Comparison of ENCODE assay signal across 8 mouse cellular contexts in genomic region chr10:19849771-19850365, GRCm38 (mm10). TPM values are rescaled to one million over a fixed set of nuclear protein-coding genes. Genes with fewer than 3 reads are reported as not detected.
DNase-seq lines count a peak whose midpoint lies in the region; ATAC-seq and TF ChIP-seq lines count a peak whose summit lies in the region.

No protein-coding gene starts in this region.

- peaks cover 50% of the 10 kb centered on the region for H3K27me3 ChIP-seq in embryonic facial prominence, embryonic 12.5 days
- peaks cover 24% of the 10 kb centered on the region for H3K27me3 ChIP-seq in hindbrain, postnatal 0 days (ENCODE audit: insufficient read depth, low read length)
- peaks cover 40% of the 10 kb centered on the region; the same call in 1 of the 2 replicates for H3K27me3 ChIP-seq in midbrain, postnatal 0 days (ENCODE audit: insufficient read depth, low read length)

- no peak for DNase-seq in frontal cortex, postnatal 25 days (ENCODE audit: low spot score in 2 of 2)
- peak; percentile 26 for DNase-seq in CD4-positive, CD25-positive, alpha-beta regulatory T cell, adult 2 months (ENCODE audit: low read depth, low spot score)
- peak; percentile 18 for DNase-seq in hindbrain, postnatal 0 days (ENCODE audit: low spot score)
- DNase-seq in midbrain, postnatal 0 days (ENCODE audit: low spot score) = no peak
- DNase-seq in MN1 (ENCODE audit: low spot score) = no peak
- DNase-seq in right cerebral cortex, postnatal 36 days (ENCODE audit: low spot score in 2 of 2) = no peak

- H3K9ac ChIP-seq in embryonic facial prominence, embryonic 12.5 days = peak overlapping the region; percentile 13; the same call in 1 of the 2 replicates
- H3K9ac ChIP-seq in hindbrain, postnatal 0 days (replicated peaks; ENCODE audit: low read length) = peak overlapping the region; percentile 44
- H3K9ac ChIP-seq in midbrain, postnatal 0 days (replicated peaks; ENCODE audit: low read length, poor library complexity, severe bottlenecking) = no peak overlapping the region; the same call in 1 of the 2 replicates

- H3K9me3 ChIP-seq in embryonic facial prominence, embryonic 12.5 days = no peaks in the 10 kb centered on the region
- H3K9me3 ChIP-seq in hindbrain, postnatal 0 days (ENCODE audit: low read length) = no peaks in the 10 kb centered on the region
- H3K9me3 ChIP-seq in midbrain, postnatal 0 days (ENCODE audit: low read length) = no peaks in the 10 kb centered on the region

- TF ChIP-seq CTCF in hindbrain, postnatal 0 days (IDR thresholded peaks at IDR 0.05; ENCODE audit: low read depth) = no peak
- no peak for TF ChIP-seq CTCF in midbrain, postnatal 0 days (IDR thresholded peaks at IDR 0.05)

- H3K4me2 ChIP-seq in embryonic facial prominence, embryonic 12.5 days (replicated peaks) = peak overlapping the region; percentile 100
- H3K4me2 ChIP-seq in hindbrain, postnatal 0 days (ENCODE audit: low read depth, low read length) = peak overlapping the region; percentile 100
- H3K4me2 ChIP-seq in midbrain, postnatal 0 days (ENCODE audit: low read depth, low read length, poor library complexity, severe bottlenecking) = peak overlapping the region; percentile 100

- H3K36me3 ChIP-seq in embryonic facial prominence, embryonic 12.5 days = no peaks in the 10 kb centered on the region
- no peaks in the 10 kb centered on the region for H3K36me3 ChIP-seq in hindbrain, postnatal 0 days (ENCODE audit: insufficient read depth, low read length)
- H3K36me3 ChIP-seq in midbrain, postnatal 0 days (ENCODE audit: insufficient read depth, low read length) = no peaks in the 10 kb centered on the region

- no peak overlapping the region for H3K27ac ChIP-seq in embryonic facial prominence, embryonic 12.5 days
- H3K27ac ChIP-seq in hindbrain, postnatal 0 days = 0 out of 2 replicates have a peak overlapping the region, but pooled peaks have one; percentile 32
- H3K27ac ChIP-seq in midbrain, postnatal 0 days (ENCODE audit: low read depth, low read length) = no peak overlapping the region

- peak overlapping the region; percentile 62 for H3K4me3 ChIP-seq in embryonic facial prominence, embryonic 12.5 days
- H3K4me3 ChIP-seq in hindbrain, postnatal 0 days (ENCODE audit: low read length) = peak overlapping the region; percentile 60
- H3K4me3 ChIP-seq in midbrain, postnatal 0 days (ENCODE audit: low read depth, low read length) = peak overlapping the region; percentile 60

- under 1% methylated on average over 32 of the region's 32 CpGs for WGBS in embryonic facial prominence, embryonic 12.5 days
- WGBS in hindbrain, postnatal 0 days = 0% methylated on average over 32 of the region's 32 CpGs
- under 1% methylated on average over 32 of the region's 32 CpGs for WGBS in midbrain, postnatal 0 days

- ATAC-seq in frontal cortex, adult (ENCODE audit: low TSS enrichment) = 0 out of 2 replicates have a peak, but pooled peaks have one; percentile 1
- no peak; the same call in 1 of the 2 replicates for ATAC-seq in embryonic facial prominence, embryonic 12.5 days (ENCODE audit: insufficient number of reproducible peaks, insufficient read depth, low FRiP score, low TSS enrichment)
- peak; percentile 46 for ATAC-seq in hindbrain, postnatal 0 days
- ATAC-seq in midbrain, postnatal 0 days (ENCODE audit: low FRiP score) = peak; percentile 49; the same call in 1 of the 2 replicates

- peaks cover 20% of the 10 kb centered on the region for H3K4me1 ChIP-seq in embryonic facial prominence, embryonic 12.5 days
- H3K4me1 ChIP-seq in hindbrain, postnatal 0 days (ENCODE audit: insufficient read depth, low read length) = peaks cover 11% of the 10 kb centered on the region; the same call in 1 of the 2 replicates
- H3K4me1 ChIP-seq in midbrain, postnatal 0 days (ENCODE audit: insufficient read depth, low read length) = no peaks in the 10 kb centered on the region; the same call in 1 of the 2 replicates

RNA-seq across cellular contexts. Expression of gene Slc35d3, which starts 1.4 kb away (rescaled TPM):
- 0.57 and 0.73 TPM in 2 replicates for polyA plus RNA-seq in embryonic facial prominence, embryonic 12.5 days (2016; fragmentation: Nextera tagmentation; extraction: Ambion mirVana)
- total RNA-seq in hindbrain, postnatal 0 days (2014; rRNA removed) = 4.3 and 4.5 TPM in 2 replicates
- 2.9 and 3.5 TPM in 2 replicates for polyA plus RNA-seq in hindbrain, postnatal 0 days (2015; fragmentation: Nextera tagmentation; extraction: Ambion mirVana)
- total RNA-seq in midbrain, postnatal 0 days (2014; rRNA removed) = 1.4 and 2.8 TPM in 2 replicates
- 2.0 and 2.1 TPM in 2 replicates for polyA plus RNA-seq in midbrain, postnatal 0 days (2015; fragmentation: Nextera tagmentation; extraction: Ambion mirVana)

RNA-seq across cellular contexts. Expression of gene Pex7, which starts 57.6 kb away (rescaled TPM):
- 21.3 and 21.6 TPM in 2 replicates for polyA plus RNA-seq in embryonic facial prominence, embryonic 12.5 days (2016; fragmentation: Nextera tagmentation; extraction: Ambion mirVana)
- 30.6 and 40.6 TPM in 2 replicates for total RNA-seq in hindbrain, postnatal 0 days (2014; rRNA removed)
- polyA plus RNA-seq in hindbrain, postnatal 0 days (2015; fragmentation: Nextera tagmentation; extraction: Ambion mirVana) = 39.7 and 44.6 TPM in 2 replicates
- total RNA-seq in midbrain, postnatal 0 days (2014; rRNA removed) = 21.6 and 24.5 TPM in 2 replicates
- polyA plus RNA-seq in midbrain, postnatal 0 days (2015; fragmentation: Nextera tagmentation; extraction: Ambion mirVana) = 39.5 and 40.2 TPM in 2 replicates

Comparison
In these comparisons a context has a peak if more than half of its experiments do, and no peak if none do; other contexts are left out.
1. DNase-seq: peak in CD4-positive, CD25-positive, alpha-beta regulatory T cell, adult 2 months (single experiment) and hindbrain, postnatal 0 days (single experiment); none in frontal cortex, postnatal 25 days (0 of 2), midbrain, postnatal 0 days (single experiment), MN1 (single experiment) and right cerebral cortex, postnatal 36 days (0 of 2).
2. Peak in every context shown above with its lines, with median percentiles within 50 percentile points of each other: H3K4me2 ChIP-seq and H3K4me3 ChIP-seq.